Mouse (Mus musculus): ENCODE measurements around the gene Acbd4.

The Acbd4 gene

DNA sequence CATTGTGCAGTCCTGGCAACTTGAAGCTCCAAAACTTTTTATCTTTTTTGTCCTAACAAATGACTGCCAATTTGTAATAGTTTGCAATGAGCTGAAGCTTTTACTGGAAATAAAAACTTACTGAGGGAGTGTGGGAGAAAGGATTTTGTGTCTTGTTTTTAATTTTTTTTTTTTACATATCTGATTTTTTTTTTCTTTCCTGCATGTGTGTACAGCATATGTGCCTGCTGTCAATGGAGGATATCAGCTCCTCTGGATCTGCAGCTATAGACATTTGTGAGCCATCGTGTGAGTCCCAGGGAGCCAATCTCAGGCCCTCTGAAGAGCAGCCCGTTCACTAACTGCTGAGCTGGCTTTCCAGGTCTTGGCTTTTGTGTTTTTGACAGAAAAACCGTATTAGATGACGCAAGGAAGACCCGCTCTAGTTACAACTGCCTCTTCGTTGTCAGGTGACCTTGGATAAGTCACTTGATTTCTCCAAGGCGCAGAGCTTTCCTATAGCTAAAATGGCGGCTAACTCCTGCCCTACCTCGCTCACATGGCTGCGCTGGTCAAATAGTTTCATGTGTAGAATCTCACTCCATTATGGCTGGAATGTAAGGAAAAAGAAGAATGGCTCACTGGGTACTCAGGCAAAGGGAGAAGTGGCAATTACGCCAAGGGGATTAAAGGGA is 12.9 kb downstream of the Acbd4 start:
- DNase-seq (ENCODE audit: low spot score): no peak

DNA sequence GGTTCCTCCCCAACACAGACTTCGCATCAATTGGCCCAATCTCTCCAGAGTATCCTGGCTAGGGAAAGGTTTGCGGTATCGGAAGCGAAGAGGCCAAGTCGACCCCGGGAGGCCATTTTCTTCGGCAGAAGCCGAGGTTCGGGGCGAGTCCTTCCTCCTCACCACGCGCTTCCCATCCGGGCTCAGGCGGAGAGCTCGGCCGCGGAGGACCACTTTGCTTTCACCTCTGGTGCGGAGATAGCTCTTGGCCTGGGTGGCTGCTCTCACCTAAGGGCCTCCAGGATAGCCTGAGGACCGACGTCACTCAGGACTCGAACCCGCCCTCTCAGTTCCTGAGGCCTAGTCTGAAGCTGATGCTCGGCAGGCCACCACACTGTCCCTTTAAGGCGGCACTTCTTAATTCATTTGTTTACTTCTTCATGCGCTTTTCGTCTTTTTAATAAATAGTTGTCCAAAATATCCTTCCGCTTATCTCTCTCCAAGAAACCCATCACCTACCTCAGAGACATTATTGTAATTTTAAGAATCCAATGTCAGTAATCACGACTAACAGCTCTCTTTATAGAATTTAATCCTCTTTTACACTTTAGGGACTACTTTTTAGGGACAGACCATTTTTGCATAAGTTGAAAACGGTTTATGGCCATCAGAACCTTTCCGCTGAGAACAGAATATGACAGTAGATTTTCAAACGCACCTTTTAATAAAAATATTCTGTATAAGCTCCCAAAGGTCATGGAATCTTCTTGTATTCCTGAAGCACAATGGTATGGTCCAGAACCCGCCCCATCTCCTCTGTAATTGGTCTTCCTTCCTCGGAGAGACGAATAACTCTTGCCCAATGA is 13.9 kb downstream of the Acbd4 start:
- DNase-seq (ENCODE audit: low spot score): peak; percentile 84

DNA sequence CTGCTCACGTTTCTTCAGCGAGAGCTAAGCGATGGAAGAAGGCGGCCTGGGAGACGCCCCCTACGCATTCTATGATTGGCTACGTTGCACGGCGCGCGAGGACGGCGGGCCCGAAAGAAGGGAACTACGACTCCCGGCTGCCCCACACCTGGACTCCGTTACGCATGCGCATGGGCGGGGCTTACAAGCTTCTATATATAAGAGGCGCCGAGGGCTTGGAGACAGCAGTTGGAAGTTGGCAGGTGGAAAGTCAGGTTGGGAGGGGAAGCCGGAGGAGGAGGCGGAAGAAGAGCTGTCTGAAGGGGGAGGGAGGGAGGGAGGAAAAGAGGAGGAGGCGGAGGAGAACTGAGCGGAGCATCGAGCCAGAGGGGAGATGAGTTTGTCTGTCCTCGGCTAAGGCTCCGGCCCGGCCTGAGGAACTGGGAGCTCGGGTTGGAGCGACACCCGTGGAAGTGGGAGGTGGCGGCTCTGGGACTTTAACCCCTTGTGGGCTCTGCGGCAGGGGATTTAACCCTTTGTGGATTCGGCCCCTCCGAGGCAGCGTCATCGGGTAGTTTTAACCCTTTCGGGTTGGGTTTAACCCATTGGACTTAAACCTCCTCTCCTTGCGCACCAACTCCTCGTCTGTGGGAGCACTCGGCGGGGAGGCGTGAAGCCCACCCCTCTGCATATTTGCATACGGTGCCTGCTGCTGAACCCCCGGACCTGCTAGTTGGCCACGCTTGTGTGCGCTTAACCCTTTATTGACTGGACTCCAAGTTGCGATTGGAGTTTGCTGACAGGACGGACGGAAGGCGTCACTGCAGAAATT is 14.7 kb downstream of the Acbd4 start, which contains the start of gene Hexim1:
Gene Hexim1 (plus strand): TSS at position 224 of the 811 bp plus-strand sequence.
- DNase-seq (ENCODE audit: low spot score): peak; percentile 100

DNA sequence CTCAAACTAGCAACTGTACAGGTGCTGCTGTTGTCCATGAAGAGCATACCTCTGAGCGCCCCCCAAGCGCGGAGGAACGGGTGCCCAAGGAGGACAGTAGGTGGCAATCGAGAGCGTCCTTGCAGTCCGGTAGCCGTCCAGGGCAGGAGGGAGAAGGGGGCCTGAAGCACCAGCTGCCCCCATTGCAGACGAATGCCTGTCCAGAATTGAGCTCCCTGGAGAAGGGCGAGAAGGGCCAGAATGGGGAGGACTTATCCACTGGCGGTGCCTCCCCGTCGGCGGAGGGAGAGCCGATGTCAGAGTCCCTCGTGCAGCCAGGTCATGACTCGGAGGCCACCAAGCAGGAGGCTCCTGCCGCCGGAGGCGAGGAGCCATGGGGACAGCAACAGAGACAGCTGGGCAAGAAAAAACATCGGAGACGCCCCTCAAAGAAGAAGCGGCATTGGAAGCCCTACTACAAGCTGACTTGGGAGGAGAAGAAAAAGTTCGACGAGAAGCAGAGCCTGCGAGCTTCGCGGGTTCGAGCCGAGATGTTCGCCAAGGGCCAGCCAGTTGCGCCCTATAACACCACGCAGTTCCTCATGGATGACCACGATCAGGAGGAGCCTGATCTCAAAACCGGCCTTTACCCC is 15.6 kb downstream of the Acbd4 start:
- DNase-seq (ENCODE audit: low spot score): peak; percentile 68

DNA sequence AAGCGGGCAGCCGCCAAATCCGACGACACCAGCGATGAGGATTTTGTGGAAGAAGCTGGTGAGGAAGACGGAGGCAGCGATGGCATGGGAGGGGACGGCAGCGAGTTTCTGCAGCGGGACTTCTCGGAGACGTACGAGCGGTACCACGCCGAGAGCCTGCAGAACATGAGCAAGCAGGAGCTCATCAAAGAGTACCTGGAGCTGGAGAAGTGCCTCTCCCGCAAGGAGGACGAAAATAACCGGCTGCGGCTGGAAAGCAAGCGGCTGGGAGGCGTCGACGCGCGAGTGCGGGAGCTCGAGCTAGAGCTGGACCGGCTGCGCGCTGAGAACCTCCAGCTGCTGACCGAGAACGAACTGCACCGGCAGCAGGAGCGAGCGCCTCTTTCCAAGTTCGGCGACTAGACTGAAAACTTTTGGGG is 16.1 kb downstream of the Acbd4 start:
- DNase-seq (ENCODE audit: low spot score): no peak

DNA sequence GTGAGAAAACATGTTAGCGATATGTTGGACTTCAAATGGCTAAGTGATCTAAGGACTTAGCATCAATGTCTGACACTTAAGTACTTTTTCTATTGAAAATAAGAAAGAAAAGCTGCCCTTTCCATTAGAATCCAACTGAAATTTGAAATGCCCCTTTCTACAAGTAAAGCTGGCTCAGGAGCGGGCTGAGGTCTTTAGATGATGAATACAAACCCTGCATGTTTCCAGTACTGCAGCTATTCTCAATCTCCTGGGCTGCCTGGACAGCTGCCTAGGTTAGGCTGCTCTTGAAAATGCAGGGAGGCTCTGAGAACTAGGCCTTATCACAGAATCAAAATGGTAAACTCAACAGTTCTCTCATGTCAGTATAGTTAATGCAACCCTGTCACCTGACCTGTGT is 17.4 kb downstream of the Acbd4 start:
- no peak for DNase-seq (ENCODE audit: low spot score)

DNA sequence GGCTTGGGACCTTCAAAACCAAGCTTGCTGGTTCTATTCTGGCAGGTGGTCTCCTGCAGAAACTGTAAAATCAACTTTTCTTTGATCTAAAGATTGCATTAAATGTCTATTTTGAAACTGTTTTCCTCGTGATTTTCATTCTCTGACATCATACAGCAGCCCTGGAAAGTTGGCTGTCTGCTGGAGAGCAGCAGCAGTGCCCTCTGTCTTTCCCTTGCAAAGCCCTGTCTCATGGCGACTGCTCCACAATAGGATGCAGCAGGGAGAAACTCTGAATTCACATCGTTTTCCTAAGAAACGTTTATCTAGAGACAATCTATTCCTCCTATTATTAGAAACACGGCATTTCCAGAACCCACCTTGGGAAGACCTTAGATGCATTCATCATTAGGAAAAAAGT is 18.1 kb downstream of the Acbd4 start:
- no peak for DNase-seq (ENCODE audit: low spot score)

DNA sequence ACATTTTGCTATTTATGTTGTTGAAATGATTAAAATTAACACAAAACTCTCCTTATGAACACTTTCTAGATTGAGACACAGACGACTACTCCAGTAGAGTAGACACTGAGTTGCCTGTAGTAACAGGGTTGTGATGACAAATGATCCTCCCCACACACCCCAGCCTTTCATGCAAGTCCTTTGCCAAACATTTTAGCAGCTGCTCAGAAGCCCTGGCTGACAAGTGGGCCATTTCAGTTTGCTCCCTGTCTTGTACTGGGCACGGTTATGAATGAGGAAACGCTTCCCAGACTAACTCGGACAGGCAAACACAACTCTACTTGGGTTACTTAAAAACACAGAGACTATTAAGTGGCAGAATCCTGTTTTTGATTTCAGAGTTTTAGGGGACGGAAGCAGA is 18.8 kb downstream of the Acbd4 start:
- no peak for DNase-seq (ENCODE audit: low spot score)

DNA sequence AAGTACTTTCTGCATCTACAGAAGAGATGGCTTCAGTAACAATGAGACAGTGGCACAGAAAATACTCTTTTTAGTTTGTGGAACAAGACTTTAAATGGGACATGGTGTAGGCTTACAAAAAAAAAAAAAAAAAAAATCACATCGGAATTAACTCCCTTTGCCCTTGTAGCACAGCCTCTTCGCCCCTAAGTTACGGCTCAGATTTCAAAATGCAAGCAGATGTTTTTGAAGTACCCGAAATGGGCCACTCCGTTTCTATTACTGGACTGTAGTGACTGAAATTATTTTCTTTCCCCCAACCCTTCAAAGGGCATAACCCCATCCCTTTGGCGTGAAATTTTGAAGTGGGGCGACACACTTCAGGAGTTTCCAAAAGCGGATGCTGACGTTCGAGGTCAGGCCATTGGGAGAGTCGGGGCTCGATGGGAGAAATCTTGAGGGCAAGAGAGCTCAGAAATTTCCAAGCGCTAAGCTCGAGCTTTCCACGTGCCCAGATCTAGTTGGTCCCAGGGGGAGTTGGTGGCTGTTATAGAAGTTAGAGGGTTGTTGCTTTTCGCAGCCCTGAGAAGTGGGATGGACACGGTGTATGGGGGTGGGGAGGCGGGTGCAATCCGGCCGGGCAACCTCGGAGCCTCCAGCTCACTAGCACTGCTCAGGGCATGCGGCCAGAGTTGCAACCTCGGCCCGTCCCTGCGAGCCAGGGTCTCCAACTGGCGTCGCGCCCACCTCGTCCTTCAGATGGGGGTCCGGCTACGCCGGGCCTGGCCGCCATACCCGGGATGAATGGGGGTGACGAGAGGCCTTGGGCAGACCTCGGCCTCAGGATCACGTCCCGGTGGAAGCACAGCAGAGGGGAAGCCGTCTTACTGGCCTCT is 30.5 kb downstream of the Acbd4 start, which contains the start of gene Hexim2:
Gene Hexim2 (plus strand): TSS at position 729 of the 875 bp plus-strand sequence.
- peak; percentile 45 for DNase-seq (ENCODE audit: low spot score)

DNA sequence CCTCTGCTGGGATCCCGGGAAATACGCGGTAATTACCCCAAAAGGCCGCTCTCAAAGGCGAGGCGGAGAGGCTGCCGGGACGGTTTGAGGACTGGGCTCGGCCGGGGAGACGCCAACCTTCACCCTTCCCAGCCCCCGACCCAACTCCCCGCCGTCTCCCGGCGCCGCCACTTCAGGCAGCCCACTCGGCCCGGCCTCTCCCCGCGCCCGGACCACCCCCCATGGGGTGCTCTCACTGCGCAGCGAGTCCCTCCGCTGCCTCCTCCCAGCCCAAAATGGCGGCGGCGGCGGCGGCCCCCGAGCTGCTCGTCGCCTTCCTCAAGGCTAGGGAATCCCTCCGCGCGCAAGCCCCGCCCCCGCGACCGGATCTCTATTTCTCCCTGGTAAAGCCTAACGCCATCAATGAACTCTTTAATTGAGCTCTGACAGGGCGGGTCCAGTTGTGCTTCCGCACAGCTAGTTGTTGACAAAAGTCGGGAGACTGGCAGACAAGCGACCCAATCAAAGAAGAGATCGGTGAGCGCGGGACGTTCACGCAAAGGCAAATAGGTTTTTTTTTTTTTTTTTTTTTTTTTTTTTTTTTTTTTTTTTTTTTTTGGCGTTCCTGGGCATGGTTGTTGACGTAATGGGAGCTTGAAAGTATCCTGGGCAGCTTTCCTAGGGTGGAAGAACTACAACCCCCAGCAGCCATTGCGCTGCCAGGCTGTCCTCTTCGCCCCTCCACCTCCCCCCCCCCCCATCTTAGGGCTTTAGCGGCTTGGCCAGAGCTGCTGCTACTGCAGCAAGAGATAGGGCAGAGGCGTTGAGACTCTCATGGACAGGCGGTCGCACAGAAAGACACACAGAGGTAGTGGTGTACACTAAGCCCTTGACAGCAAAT is 31.3 kb downstream of the Acbd4 start:
- peak; percentile 100 for DNase-seq (ENCODE audit: low spot score)

DNA sequence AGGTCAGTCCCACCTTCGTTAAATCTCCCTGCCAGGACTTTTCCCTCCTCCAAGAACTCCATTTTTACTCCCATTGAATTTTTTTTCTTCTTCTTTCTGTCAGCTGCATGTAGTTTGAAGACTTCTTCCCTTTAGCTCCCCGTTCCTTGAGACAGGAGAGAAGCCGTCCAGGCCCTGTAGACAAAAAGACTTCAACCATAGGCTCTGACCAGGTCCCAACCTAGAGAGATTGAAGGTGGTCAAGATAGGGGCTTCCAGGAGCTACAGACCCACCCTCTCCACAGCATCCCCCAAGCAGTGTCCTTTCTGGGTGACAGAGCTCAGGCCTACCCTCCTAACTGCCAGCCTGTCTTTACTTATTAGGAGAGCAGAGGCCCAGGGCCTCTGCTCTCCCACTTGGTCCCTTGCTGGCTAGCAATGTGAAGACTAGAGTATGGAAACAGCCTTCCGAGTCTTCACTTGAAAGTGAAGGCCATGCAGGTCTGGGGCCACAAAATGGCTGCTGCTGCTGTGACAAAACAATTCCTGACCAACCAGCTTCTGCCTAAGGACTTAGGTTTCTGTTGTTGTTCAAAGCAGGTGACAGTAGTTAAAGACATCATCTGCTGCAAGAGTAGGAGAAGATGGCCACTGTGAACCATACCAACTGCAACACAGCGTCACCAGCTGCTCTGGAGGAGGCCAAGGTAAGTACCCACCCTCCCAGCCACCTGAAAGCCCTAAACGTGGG is 32.1 kb downstream of the Acbd4 start:
- no peak for DNase-seq (ENCODE audit: low spot score)

DNA sequence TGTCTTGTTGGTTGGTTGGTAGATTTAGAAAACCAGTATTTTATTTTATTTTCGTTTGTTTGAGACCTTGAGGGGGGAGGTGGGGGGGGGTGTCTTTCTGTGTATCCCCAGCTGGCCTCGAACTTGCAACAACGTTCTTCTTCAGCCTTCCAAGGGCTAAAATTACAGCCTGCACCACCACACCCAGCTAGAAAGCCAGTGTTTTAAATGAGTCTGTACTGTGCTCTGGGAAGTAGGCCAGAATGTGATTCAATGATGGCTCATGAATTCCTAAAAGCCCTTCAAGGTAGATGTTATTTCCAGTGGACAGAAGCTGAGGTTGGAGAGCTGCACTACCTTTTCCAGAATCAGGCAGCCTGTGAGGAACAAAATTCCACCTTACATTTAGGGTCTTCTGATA is 32.7 kb downstream of the Acbd4 start:
- no peak for DNase-seq (ENCODE audit: low spot score)

DNA sequence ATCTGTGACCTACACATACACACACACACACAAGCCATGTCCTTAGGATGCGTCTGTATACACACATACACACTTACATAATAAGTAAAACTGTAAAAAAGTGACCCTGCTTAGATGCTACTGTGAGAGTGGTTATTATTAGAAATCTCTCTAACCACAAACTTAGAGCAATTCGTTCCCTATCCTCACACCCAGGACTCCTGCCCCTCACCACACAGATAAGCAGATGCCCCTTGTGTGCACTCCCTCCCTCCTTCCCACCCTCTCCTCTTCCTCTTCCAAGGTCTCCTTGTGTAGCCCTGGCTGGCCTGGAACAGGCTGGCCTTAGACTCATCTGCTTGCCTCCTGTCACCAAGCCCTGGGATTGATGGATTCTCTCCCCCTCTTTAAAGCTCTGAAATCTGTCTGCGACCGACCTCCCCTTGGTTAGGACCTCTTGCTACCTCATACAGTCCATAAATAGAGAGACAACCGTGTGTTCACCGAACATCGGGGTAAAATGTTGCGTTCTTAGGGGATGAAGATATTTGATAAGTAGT is 34.6 kb downstream of the Acbd4 start:
- DNase-seq (ENCODE audit: low spot score): no peak

DNA sequence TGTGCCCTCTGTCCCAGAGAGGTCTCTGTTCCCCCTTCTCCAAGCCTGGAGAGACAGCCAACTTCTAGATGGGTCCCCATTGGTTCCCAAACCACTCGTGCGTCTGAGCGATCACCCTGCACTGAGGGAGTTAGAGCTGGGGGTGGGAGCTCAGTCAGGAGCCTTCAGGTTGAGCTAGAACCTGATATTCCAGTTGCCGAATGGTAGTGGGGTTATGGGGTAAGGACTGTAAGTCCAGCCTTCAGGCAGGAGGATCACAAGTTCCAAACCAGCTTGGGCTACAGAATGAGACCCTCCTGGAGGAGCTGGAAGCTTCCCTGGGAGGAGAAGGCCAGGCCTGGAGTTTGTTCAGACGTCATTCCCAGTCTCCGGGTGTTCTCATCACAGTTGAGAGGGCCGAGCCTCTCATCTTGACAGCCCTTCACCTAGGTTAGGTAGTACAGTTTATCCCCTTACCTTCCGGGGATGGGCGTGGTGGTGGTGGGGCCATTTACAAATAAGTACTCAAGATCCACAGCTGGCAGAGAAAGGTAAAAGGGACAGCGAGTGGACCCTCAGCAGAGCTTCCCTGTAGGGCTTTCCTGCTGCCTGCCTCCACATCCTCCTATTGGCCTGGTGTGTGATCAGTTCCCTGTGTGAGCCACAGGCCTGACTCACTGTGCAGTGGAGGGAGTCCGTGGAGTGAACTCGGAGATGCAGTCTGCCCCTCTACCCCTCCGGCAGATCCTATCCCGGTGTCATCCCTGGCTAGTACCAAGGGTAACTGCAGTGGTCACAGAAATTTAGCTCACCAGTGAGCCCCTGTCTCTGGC is 38.7 kb downstream of the Acbd4 start:
- no peak for DNase-seq (ENCODE audit: low spot score)

DNA sequence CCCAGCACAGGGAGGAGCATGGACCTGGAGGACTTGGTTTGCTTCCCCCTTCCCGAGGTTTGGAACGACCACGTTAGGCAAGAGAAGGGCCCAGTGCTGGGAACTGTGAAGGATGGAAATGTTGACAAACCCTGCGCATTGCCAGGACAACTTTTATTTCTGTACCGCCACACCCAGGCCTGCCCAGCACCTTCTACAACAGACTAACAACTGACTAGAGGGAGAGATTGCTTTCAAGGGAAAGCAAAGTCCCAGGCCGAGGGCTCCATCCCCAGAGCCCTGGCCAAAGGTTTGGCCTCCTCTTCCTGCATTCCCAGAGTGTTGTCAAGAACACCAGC is 39.2 kb downstream of the Acbd4 start:
- DNase-seq (ENCODE audit: low spot score): no peak

DNA sequence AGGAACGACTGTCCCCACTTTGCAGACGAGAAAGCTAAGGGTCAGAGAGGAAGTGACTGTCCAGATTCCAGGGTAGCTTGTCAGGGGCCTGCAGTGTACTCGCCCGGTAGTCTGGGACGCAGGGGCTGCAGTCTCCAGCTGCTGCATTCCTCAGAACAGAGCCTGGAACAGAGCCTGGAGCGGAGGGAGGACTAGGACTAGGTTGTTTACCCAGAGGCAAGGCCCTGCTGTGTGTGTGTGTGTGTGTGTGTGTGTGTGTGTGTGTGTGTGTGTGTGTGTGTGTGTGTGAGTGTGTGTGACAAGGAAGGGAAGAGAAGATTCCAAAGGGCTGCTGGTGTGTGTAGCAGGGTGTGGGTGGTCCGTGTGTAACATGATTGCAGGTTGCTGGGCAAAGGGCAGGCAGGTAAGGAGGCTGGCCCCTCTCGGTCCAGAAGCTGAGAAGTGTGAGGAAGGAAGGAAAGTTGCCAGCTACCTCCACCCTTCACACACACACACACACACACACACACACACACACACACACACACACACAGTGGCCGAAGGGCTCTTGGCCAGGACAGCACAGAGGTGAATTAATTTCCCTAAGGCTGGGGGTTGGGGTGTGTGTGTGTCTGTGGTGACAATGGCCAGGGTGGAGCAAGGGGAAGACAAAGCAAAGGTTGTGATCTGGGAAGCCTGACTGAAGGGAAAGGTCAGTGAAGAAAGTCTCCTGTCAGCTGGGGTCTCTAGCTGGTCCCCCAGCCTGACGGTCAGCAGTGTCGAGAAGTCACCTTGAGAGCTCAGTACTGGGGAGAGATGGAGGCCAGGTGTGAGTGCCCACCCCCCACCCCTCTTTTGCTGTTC is 39.8 kb downstream of the Acbd4 start:
- DNase-seq (ENCODE audit: low spot score): peak; percentile 74

DNA sequence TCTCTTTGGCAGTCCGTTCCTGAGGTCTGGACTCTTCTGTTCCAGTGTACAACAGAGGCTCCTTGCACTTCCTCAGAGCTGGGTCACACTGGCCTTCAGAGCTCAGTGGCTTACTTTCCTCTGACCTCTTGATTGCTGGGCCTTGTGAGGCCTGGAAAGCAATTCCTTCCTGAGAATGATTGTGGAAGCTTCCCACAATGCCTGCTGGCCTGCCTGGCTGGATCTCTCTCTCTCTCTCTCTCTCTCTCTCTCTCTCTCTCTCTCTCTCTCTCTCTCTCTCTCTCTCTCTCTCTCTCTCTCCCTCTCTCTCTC is 40.4 kb downstream of the Acbd4 start:
- DNase-seq (ENCODE audit: low spot score): peak; percentile 51
